Mouse (Mus musculus) embryonic facial prominence, embryonic 14.5 days (tissue): ENCODE results near the gene Ecm2. TPM values are rescaled to one million over a fixed set of nuclear protein-coding genes. Genes with fewer than 3 reads are reported as not detected.

Experiments
- ATAC-seq: fragments of 200-750 bp; cut with Nextera tagmentation; 2 replicates; pipeline ENCODE4 v1.8.0; 2017; ENCODE audit warnings: low read depth, moderate number of reproducible peaks, moderate TSS enrichment
- DNase-seq: peaks from one replicate; pipeline ENCODE4 v3.0.0-alpha.2; 2015; ENCODE audit warnings: low spot score
- H3K27ac ChIP-seq: fragments of 300-500 bp; sonication (generic); replicated peaks from 2 replicates; pipeline ENCODE4 v1.5.1; 2014; ENCODE audit warnings: low read depth, mild to moderate bottlenecking, low read length, moderate library complexity
- H3K27me3 ChIP-seq: fragments of 300-500 bp; sonication (generic); replicated peaks from 2 replicates; pipeline ENCODE4 v1.6.1; 2014; ENCODE audit warnings: low read length; ENCODE audit not compliant: control insufficient read depth, insufficient read depth
- H3K36me3 ChIP-seq: fragments of 300-500 bp; sonication (generic); 2 replicates; pipeline ENCODE4 v1.6.1; 2014; ENCODE audit warnings: low read length, mixed read lengths; ENCODE audit not compliant: control insufficient read depth, insufficient read depth
- H3K4me1 ChIP-seq: fragments of 300-500 bp; sonication (generic); 2 replicates; pipeline ENCODE4 v1.6.1; 2014; ENCODE audit warnings: antibody characterized with exemption, low read length; ENCODE audit not compliant: control insufficient read depth, insufficient read depth
- H3K4me2 ChIP-seq: fragments of 300-500 bp; sonication (generic); 2 replicates; pipeline ENCODE4 v1.6.1; 2014; ENCODE audit warnings: low read depth, mild to moderate bottlenecking, low read length, moderate library complexity, mixed read lengths
- H3K4me3 ChIP-seq: fragments of 300-500 bp; sonication (generic); 2 replicates; pipeline ENCODE4 v1.5.1; 2014; ENCODE audit warnings: low read depth, mild to moderate bottlenecking, low read length
- H3K9ac ChIP-seq: fragments of 300-500 bp; sonication (generic); 2 replicates; pipeline ENCODE4 v1.6.1; 2014; ENCODE audit warnings: low read depth, mild to moderate bottlenecking, low read length, moderate library complexity, mixed read lengths
- H3K9me3 ChIP-seq: fragments of 300-500 bp; sonication (generic); 2 replicates; pipeline ENCODE4 v1.6.1; 2016; ENCODE audit warnings: low read length; ENCODE audit not compliant: control insufficient read depth
- WGBS: fragments of 180-500 bp; shearing (Covaris S2); extraction: QIAGEN DNeasy Blood & Tissue Kit; methylation state at CpG from one replicate; pipeline ENCODE4 v1.1.7; 2014; 5-methylcytosine and 5-hydroxymethylcytosine counted together
- polyA plus RNA-seq: library from polyadenylated mRNA; unstranded; fragments of >200 nt; fragmentation: Nextera tagmentation; extraction: Ambion mirVana; gene quantifications from 2 replicates; pipeline ENCODE4 v1.2.1, GENCODE M21; 2014

The Ecm2 gene
- polyA plus RNA-seq, 1 experiment from 2014 or later, result 1.7 TPM

DNA sequence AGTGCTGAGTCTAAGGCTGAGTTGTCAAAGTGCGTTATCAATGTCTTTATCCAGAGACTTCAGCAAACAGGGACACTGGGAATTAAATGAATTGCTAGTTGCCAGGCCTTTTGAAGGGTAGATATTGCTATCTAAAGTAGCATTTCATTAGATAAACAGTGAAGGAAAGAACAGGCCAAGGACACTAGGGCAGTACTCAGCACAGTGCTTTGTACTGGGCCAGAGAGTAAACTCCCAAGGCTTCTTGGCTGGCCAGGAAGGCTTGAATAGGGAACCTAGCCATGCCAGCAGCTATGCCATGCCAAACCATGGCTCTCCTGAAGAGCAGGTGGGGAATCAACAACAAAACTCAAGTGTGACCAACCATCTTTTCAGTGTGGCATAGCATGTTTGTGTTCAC, 32.3 kb downstream of the Ecm2 start:
- H3K9me3 ChIP-seq, result no peaks in the 10 kb centered on the region
- H3K36me3 ChIP-seq, result no peaks in the 10 kb centered on the region
- no peak overlapping the region for H3K4me2 ChIP-seq
- no peak overlapping the region for H3K9ac ChIP-seq
- no peak overlapping the region for H3K27ac ChIP-seq
- DNase-seq (no peak), ATAC-seq (no peak)
- 100% methylated on average over 1 of the region's 1 CpGs for WGBS
- no peaks in the 10 kb centered on the region for H3K27me3 ChIP-seq
- no peaks in the 10 kb centered on the region for H3K4me1 ChIP-seq
- no peak overlapping the region for H3K4me3 ChIP-seq

DNA sequence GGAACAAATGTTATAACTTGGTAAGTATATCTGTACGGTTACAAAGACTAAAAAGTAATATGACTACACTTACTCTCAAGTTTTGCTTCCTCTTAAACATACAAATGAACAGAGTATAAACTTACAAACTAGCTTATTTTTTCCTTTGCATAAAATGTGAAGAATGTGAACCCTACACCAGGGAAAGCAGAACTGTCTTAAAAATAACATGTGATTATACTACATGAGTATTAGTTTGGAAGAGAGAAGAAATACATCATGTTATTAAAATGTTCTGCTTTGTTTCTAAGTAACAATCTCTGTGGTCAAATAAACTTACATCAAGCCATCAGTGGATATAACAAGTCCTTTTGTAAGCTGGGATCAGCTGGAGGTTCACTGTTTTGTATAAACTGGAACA, 34.1 kb downstream of the Ecm2 start:
- no peak for ATAC-seq
- 51% methylated on average over 1 of the region's 1 CpGs for WGBS
- no peak overlapping the region for H3K4me3 ChIP-seq

DNA sequence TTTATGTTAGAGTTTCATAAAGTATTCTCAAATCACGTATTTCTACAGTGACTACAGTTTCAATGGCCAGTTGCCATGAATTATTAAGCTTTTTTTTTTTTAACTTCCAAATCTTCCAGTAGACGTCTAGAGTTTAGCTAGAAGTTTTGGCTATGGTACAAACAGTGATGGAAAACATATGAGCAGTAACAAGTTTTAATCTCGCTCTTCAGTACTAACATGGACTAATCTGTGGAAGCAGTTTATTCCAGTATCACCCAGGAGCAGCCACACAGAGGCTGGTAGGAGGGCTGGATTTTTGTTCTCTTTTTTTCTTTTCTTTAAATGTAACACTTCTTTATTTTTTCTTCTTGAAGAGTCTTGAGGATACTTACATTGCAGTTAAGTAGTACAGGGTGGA, 39.7 kb downstream of the Ecm2 start, which contains the start of gene Aspn:
Gene Aspn, plus strand, starts transcription at position 165 of the 400 bp plus-strand sequence.
- Histone ChIP-seq H3K36me3 (no peaks in the 10 kb centered on the region), H3K4me3 (peak within 1 kb of the TSS; percentile 23), H3K27ac (peak within 1 kb of the TSS; percentile 86), H3K9me3 (no peaks in the 10 kb centered on the region), H3K9ac (peak within 1 kb of the TSS; percentile 63), H3K4me2 (peak within 1 kb of the TSS; percentile 43), H3K27me3 (no peaks in the 10 kb centered on the region), H3K4me1 (peaks cover 14% of the 10 kb centered on the region)
- 0 out of 2 replicates have a peak, but pooled peaks have one; percentile 50 for ATAC-seq
- WGBS, result 32% methylated on average over 3 of the region's 3 CpGs
- peak; percentile 91 for DNase-seq

More for the DNA sequence above, 34.1 kb downstream of the Ecm2 start:
- Histone ChIP-seq H3K4me1 (peaks cover 5% of the 10 kb centered on the region), H3K9ac (no peak overlapping the region), H3K27ac (no peak overlapping the region), H3K4me2 (no peak overlapping the region), H3K9me3 (no peaks in the 10 kb centered on the region), H3K36me3 (no peaks in the 10 kb centered on the region), H3K27me3 (no peaks in the 10 kb centered on the region)
- DNase-seq, result no peak

DNA sequence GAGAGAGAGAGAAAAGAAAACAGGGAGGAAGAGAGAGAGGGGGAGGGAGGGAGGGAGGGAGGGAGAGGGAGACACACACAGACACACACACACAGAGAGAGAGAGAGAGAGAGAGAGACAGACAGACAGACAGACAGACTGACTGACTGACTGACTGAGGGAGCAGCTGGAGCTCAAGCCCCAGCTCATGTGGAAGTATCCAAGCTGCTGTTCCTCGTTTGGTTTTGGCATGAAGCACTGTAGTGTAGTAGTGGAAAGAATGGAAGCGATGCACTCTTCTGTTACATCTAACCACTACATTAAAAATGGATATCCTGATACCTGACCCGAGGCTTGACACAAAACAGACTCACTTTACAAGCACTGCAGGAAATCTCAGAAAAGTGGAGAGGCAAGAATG, 41.0 kb downstream of the Ecm2 start:
- Histone ChIP-seq H3K4me3 (peak overlapping the region; percentile 23), H3K27ac (peak overlapping the region; percentile 86), H3K36me3 (no peaks in the 10 kb centered on the region), H3K4me2 (peak overlapping the region; percentile 43), H3K9me3 (no peaks in the 10 kb centered on the region), H3K4me1 (peaks cover 14% of the 10 kb centered on the region), H3K27me3 (no peaks in the 10 kb centered on the region), H3K9ac (peak overlapping the region; percentile 63)
- peak; percentile 92 for DNase-seq
- 24% methylated on average over 3 of the region's 3 CpGs for WGBS
- ATAC-seq, result peak; percentile 88

DNA sequence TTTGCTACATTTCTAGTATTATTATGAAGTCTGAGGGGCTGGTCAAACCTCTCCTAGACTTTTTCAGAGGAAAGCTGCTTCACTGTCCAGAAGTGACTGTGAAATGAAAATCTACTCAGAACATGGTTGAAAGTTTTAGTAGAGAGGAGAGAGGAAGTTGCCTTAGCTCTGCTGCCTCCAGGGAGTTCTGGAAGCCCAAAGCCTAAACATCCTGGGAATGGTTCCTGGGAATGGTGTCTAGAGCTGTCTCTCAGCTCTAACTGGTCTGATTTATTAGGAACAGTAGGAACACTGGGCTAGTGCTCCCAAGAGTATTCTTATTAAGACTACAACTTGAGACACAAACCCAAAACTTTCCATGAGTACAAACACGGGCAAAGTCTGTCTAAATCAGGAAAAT, 41.9 kb downstream of the Ecm2 start:
- peak overlapping the region; percentile 63; the same call in 1 of the 2 replicates for H3K9ac ChIP-seq
- WGBS, result 47% methylated on average over 1 of the region's 1 CpGs
- peak overlapping the region; percentile 43 for H3K4me2 ChIP-seq
- H3K27ac ChIP-seq, result peak overlapping the region; percentile 86
- no peak for ATAC-seq
- H3K9me3 ChIP-seq, result no peaks in the 10 kb centered on the region
- peaks cover 14% of the 10 kb centered on the region for H3K4me1 ChIP-seq
- no peaks in the 10 kb centered on the region for H3K27me3 ChIP-seq
- H3K4me3 ChIP-seq, result peak overlapping the region; percentile 23
- no peaks in the 10 kb centered on the region for H3K36me3 ChIP-seq
- DNase-seq, result no peak

DNA sequence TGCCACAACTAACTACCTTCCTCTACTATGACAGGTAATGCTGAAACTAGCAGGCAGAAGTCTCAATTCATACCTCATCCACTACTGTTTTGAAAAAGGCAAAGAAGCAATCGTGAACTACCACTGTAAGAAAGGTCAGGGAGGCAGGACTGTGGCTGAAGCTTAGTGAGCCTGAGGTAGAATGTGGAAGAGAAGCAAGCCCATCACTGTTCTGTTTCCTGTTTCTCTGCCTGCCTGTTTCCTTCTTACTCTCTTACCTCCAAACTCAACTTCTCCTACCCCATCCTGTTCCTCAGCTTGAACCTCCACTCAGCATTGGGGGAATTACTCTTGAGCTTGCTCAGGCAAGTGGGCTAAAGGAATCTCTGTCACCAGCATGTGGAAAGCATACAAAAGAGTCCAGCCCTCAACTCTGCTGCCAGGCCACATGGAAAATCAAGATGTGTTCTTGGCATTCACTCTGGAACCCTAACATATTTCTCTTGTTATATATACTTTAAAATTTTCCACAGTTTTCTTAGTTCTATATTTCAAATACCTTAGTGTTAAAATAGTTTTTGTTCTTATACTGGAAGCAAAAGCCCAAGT, 43.0 kb downstream of the Ecm2 start:
- no peak for ATAC-seq
- no peaks in the 10 kb centered on the region for H3K9me3 ChIP-seq
- peak; percentile 82 for DNase-seq
- peak overlapping the region; percentile 86 for H3K27ac ChIP-seq
- H3K4me3 ChIP-seq, result no peak overlapping the region; the same call in 1 of the 2 replicates
- peaks cover 14% of the 10 kb centered on the region for H3K4me1 ChIP-seq
- WGBS, result 75% methylated on average over 1 of the region's 1 CpGs
- H3K9ac ChIP-seq, result no peak overlapping the region
- H3K36me3 ChIP-seq, result no peaks in the 10 kb centered on the region
- no peaks in the 10 kb centered on the region for H3K27me3 ChIP-seq
- H3K4me2 ChIP-seq, result peak overlapping the region; percentile 43

DNA sequence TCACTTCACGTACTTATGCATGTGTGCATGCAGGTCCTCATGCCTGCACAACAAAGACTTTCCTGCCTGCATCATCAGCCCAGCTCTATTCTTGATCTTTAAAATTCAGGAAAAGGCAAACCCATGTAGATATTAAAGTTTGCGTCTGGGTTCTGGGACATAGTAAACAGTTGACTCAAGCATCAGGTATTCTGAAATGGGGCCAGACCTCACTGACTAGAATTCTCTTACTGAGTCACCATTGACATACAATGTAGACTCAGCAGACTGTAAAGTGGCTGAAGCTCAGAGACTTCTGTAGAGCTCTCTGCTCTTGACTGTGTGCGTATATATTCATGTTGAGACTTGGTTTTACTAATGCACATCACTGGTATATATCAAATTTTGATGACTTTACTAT, 45.0 kb downstream of the Ecm2 start:
- H3K9me3 ChIP-seq, result no peaks in the 10 kb centered on the region
- peaks cover 8% of the 10 kb centered on the region for H3K4me1 ChIP-seq
- no peak overlapping the region for H3K4me2 ChIP-seq
- no peaks in the 10 kb centered on the region for H3K27me3 ChIP-seq
- no peak overlapping the region for H3K27ac ChIP-seq
- ATAC-seq (no peak), DNase-seq (no peak)
- H3K36me3 ChIP-seq, result no peaks in the 10 kb centered on the region
- WGBS, result 85% methylated on average over 3 of the region's 3 CpGs
- no peak overlapping the region for H3K4me3 ChIP-seq
- H3K9ac ChIP-seq, result no peak overlapping the region

DNA sequence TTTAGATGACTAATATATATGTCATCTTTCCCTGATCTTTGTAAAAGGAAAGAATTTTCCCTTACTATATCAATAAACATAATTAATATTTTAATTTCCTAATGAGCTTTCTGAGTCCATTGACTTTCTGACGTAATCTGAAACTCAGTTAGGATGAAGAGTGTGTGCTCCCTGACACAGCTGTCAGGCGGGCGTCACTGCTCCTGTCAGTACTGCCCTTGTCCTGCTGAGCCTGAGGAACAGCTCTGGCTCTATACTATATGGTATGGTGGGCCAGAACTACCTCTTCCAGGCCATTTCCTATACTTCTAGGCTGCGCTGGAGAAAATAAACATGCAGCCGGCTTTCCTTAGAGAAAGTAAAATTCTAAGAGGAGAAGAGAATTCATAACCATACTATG, 49.9 kb downstream of the Ecm2 start:
- Histone ChIP-seq H3K9ac (no peak overlapping the region), H3K4me2 (no peak overlapping the region), H3K27ac (no peak overlapping the region), H3K4me3 (no peak overlapping the region), H3K9me3 (no peaks in the 10 kb centered on the region), H3K4me1 (no peaks in the 10 kb centered on the region), H3K27me3 (no peaks in the 10 kb centered on the region), H3K36me3 (peaks cover 4% of the 10 kb centered on the region; the same call in 1 of the 2 replicates)
- WGBS, result 79% methylated on average over 5 of the region's 5 CpGs
- ATAC-seq (0 out of 2 replicates have a peak, but pooled peaks have one; percentile 62), DNase-seq (no peak)

DNA sequence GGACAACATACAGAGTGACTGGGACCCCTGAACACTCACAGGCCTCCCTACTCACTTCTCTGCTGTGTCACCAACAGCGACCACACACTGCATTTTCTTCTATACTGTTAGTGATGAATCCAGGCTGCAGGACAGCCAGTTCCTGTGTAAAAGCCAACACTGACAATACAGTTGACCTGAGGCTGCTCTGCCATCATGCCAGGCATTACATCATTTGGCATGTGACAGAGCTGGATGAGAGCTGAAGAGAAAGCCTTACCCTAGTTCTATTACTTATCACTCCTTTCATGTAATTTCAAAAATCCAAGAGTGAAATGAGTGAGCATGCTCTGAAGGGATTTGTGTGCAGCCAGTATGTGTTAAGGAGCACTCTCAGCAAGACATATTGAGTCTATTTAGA, 51.6 kb downstream of the Ecm2 start:
- WGBS, result 71% methylated on average over 1 of the region's 1 CpGs

More for the DNA sequence above, 51.6 kb downstream of the Ecm2 start:
- Histone ChIP-seq H3K36me3 (peaks cover 4% of the 10 kb centered on the region; the same call in 1 of the 2 replicates), H3K9ac (no peak overlapping the region), H3K4me3 (no peak overlapping the region), H3K9me3 (no peaks in the 10 kb centered on the region), H3K27ac (no peak overlapping the region), H3K27me3 (no peaks in the 10 kb centered on the region), H3K4me1 (no peaks in the 10 kb centered on the region), H3K4me2 (no peak overlapping the region)
- DNase-seq (no peak), ATAC-seq (no peak)
